25 mouse cellular contexts compared by ENCODE assay signal in the genomic region with DNA sequence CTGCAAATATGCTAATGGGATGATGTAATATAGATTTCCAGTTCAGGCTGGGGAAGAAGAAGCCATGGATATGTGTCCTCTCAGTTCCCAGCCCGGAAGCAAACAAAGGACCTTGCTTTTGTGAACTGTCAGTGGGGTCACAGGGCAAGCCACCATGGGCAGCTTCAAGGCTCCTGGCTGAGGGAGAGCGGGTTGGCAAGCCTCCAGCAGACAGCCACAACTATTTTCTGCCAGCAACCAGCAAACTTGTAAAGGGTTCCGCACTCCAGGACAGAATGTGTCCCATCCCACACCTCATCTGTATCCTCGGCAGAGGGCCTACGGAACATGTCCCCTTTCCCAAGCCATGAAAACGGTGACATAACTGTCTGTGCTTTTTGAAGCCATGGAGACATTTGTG. TPM values are rescaled to one million over a fixed set of nuclear protein-coding genes. Genes with fewer than 3 reads are reported as not detected.
DNase-seq lines count a peak whose midpoint lies in the region; ATAC-seq and TF ChIP-seq lines count a peak whose summit lies in the region.
"Had no signal": no experiment of that assay in that cellular context is flagged by ENCODE, and none has a peak within 500 bp of the region (broad histone marks: within the 10 kb centered on the region; RNA-seq: fewer than 3 reads in every experiment).

No protein-coding gene starts in this region.

- DNase-seq in adrenal gland, adult 2 months = peak; percentile 58
- DNase-seq in adrenal gland, postnatal 4 days (ENCODE audit: low spot score in 2 of 2) = no peak
- DNase-seq in kidney, adult 2 months = peak; percentile 69
- peak; percentile 23 for DNase-seq in adrenal gland, adult 8-10 months
- DNase-seq in kidney, postnatal 10 days = peak; percentile 67
- DNase-seq in layer of hippocampus, postnatal 36 days = no peak
- DNase-seq in heart, embryonic 10.5 days (ENCODE audit: low spot score) = no peak
- DNase-seq: cerebellum, adult 2 months; cerebellum, postnatal 36 days; heart, adult 18-20 months; heart, postnatal 4 days; lung, postnatal 14 days; right cerebral cortex, postnatal 4 days; thymus, adult 2 months had no signal

- H3K36me3 ChIP-seq in kidney, adult 2 months (ENCODE audit: control insufficient read depth, insufficient read depth, low read length) = no peaks in the 10 kb centered on the region
- no peaks in the 10 kb centered on the region for H3K36me3 ChIP-seq in kidney, embryonic 14.5 days (ENCODE audit: control insufficient read depth, insufficient read depth, low read length)
- H3K36me3 ChIP-seq in heart, embryonic 10.5 days = no peaks in the 10 kb centered on the region
- H3K36me3 ChIP-seq: G1E; midbrain, embryonic 15.5 days had no signal

- TF ChIP-seq CTCF in kidney, adult 2 months (conservative IDR thresholded peaks at IDR 0.05; ENCODE audit: insufficient read depth, insufficient read length, low read depth, low read length) = no peak

- no peak for TF ChIP-seq POLR2A in kidney, adult 2 months (IDR thresholded peaks at IDR 0.05; ENCODE audit: low read depth, low read length)

- H3K4me1 ChIP-seq in kidney, adult 2 months (ENCODE audit: control insufficient read depth, insufficient read depth, low read length) = no peaks in the 10 kb centered on the region
- H3K4me1 ChIP-seq in kidney, embryonic 14.5 days (ENCODE audit: control insufficient read depth, insufficient read depth, low read length) = peaks cover 7% of the 10 kb centered on the region; the same call in 1 of the 2 replicates
- 0 out of 2 replicates have a peak, but pooled peaks cover 5% of the 10 kb centered on the region for H3K4me1 ChIP-seq in heart, embryonic 10.5 days
- H3K4me1 ChIP-seq: megakaryocyte, embryonic 14.5 days had no signal

- H3K9ac ChIP-seq in kidney, embryonic 14.5 days (ENCODE audit: low read depth, low read length) = no peak overlapping the region
- H3K9ac ChIP-seq: liver, embryonic 14.5 days; midbrain, embryonic 15.5 days had no signal

- H3K9me3 ChIP-seq in kidney, embryonic 14.5 days (ENCODE audit: control insufficient read depth, low read length) = no peaks in the 10 kb centered on the region
- no peaks in the 10 kb centered on the region for H3K9me3 ChIP-seq in heart, embryonic 10.5 days
- H3K9me3 ChIP-seq: G1E; megakaryocyte, embryonic 14.5 days; midbrain, embryonic 15.5 days had no signal

- no peak overlapping the region for H3K4me3 ChIP-seq in kidney, adult 2 months (ENCODE audit: insufficient read depth, low read depth, low read length)
- no peak overlapping the region for H3K4me3 ChIP-seq in kidney, embryonic 14.5 days (ENCODE audit: low read length)
- no peak overlapping the region for H3K4me3 ChIP-seq in heart, embryonic 10.5 days
- H3K4me3 ChIP-seq: megakaryocyte, embryonic 14.5 days; midbrain, embryonic 15.5 days had no signal

- no peak overlapping the region for H3K27ac ChIP-seq in kidney, adult 2 months (ENCODE audit: insufficient read depth, low read depth, low read length)
- no peak overlapping the region for H3K27ac ChIP-seq in kidney, embryonic 14.5 days (ENCODE audit: low read depth, low read length)
- H3K27ac ChIP-seq in heart, embryonic 10.5 days = no peak overlapping the region
- H3K27ac ChIP-seq: liver, embryonic 14.5 days; midbrain, embryonic 15.5 days had no signal

- H3K4me2 ChIP-seq in kidney, embryonic 14.5 days (replicated peaks; ENCODE audit: low read depth, low read length) = no peak overlapping the region
- H3K4me2 ChIP-seq: midbrain, embryonic 15.5 days had no signal

- no peaks in the 10 kb centered on the region for H3K27me3 ChIP-seq in kidney, adult 2 months (replicated peaks; ENCODE audit: control insufficient read depth, insufficient read depth, low read length)
- no peaks in the 10 kb centered on the region for H3K27me3 ChIP-seq in kidney, embryonic 14.5 days (ENCODE audit: control insufficient read depth, insufficient read depth, low read length)
- H3K27me3 ChIP-seq in heart, embryonic 10.5 days (ENCODE audit: insufficient read depth, poor library complexity, severe bottlenecking) = peaks cover 32% of the 10 kb centered on the region
- H3K27me3 ChIP-seq: midbrain, embryonic 15.5 days had no signal

- no peak for ATAC-seq in kidney, embryonic 14.5 days (ENCODE audit: low FRiP score, low TSS enrichment)
- ATAC-seq: midbrain, embryonic 15.5 days had no signal

- 63% methylated on average over 6 of the region's 6 CpGs for WGBS in kidney, adult 2 months
- 77% methylated on average over 6 of the region's 6 CpGs for WGBS in kidney, embryonic 14.5 days
- WGBS in heart, embryonic 10.5 days = 84% methylated on average over 6 of the region's 6 CpGs

RNA-seq across cellular contexts. Expression of a gene that starts 22.4 kb away (rescaled TPM):
- 1 to 10 TPM; 1.1 to 1.2 TPM for total RNA-seq in adrenal gland, adult 2 months (2021)
- polyA plus RNA-seq in adrenal gland, adult 2 months (2012; rRNA removed) = 1.2 and 1.6 TPM in 2 replicates
- total RNA-seq in adrenal gland, postnatal 4 days (2021) = 10 to 100 TPM in 1 of 2 experiments, 1 to 10 TPM in 1; 8.9 to 12.1 TPM
- polyA plus RNA-seq in kidney, adult 2 months (2012; rRNA removed) = 0.31 and 0.69 TPM in 2 replicates
- 3.7 and 5.2 TPM in 2 replicates for polyA plus RNA-seq in kidney, embryonic 14.5 days (2014; fragmentation: Nextera tagmentation; extraction: Ambion mirVana)
- 1 to 10 TPM in 3 of 4 experiments, under 1 TPM in 1; 0.84 to 2.1 (median 1.3) TPM for total RNA-seq in adrenal gland, adult 8-10 months (2022)
- total RNA-seq in layer of hippocampus, postnatal 36 days (2021) = 10 to 100 TPM; 23.6 to 26.7 TPM
- 0.14 and 0.80 TPM in 2 replicates for polyA plus RNA-seq in heart, embryonic 10.5 days (2016; fragmentation: Nextera tagmentation; extraction: Ambion mirVana)
- total RNA-seq: gastrocnemius, adult 8-10 months had no signal
- polyA plus RNA-seq: G1E had no signal

RNA-seq across cellular contexts. Expression of a gene that starts 55.7 kb away (rescaled TPM):
- total RNA-seq in adrenal gland, adult 2 months (2021) = not detected
- polyA plus RNA-seq in adrenal gland, adult 2 months (2012; rRNA removed) = 0.08 TPM in 2 replicates
- 10 to 100 TPM in 1 of 2 experiments, 1 to 10 TPM in 1; 2.4 to 11.1 TPM for total RNA-seq in adrenal gland, postnatal 4 days (2021)
- polyA plus RNA-seq in kidney, adult 2 months (2012; rRNA removed) = 0.19 and 1.4 TPM in 2 replicates
- 0.36 TPM in 1 of 2 replicates, not detected in the other for polyA plus RNA-seq in kidney, embryonic 14.5 days (2014; fragmentation: Nextera tagmentation; extraction: Ambion mirVana)
- under 1 TPM in 2 of 4 experiments, not detected in 2; 0.21 to 0.28 TPM for total RNA-seq in adrenal gland, adult 8-10 months (2022)
- not detected for total RNA-seq in layer of hippocampus, postnatal 36 days (2021)
- not detected in 2 replicates for polyA plus RNA-seq in heart, embryonic 10.5 days (2016; fragmentation: Nextera tagmentation; extraction: Ambion mirVana)
- total RNA-seq: G1E; heart, adult 18-20 months; layer of hippocampus, adult 18-20 months; layer of hippocampus, postnatal 25 days; left cerebral cortex, postnatal 14 days had no signal
- polyA plus RNA-seq: forebrain, embryonic 11.5 days; intestine, embryonic 14.5 days; liver, embryonic 14.5 days had no signal

Comparison
In these comparisons a context has a peak if more than half of its experiments do, and no peak if none do; other contexts are left out.
1. DNase-seq: peak in adrenal gland, adult 2 months (single experiment), kidney, adult 2 months (single experiment), adrenal gland, adult 8-10 months (single experiment) and kidney, postnatal 10 days (single experiment); none in adrenal gland, postnatal 4 days (0 of 2), layer of hippocampus, postnatal 36 days (0 of 2) and heart, embryonic 10.5 days (single experiment).